Mouse (Mus musculus): Measurements from ENCODE around the gene Orc3. TPM values are rescaled to one million over a fixed set of nuclear protein-coding genes. Genes with fewer than 3 reads are reported as not detected.

Orc3 gene
- total and polyA plus RNA-seq, 3 experiments, result 48.0 to 74.2 TPM; not detected in 1

DNA sequence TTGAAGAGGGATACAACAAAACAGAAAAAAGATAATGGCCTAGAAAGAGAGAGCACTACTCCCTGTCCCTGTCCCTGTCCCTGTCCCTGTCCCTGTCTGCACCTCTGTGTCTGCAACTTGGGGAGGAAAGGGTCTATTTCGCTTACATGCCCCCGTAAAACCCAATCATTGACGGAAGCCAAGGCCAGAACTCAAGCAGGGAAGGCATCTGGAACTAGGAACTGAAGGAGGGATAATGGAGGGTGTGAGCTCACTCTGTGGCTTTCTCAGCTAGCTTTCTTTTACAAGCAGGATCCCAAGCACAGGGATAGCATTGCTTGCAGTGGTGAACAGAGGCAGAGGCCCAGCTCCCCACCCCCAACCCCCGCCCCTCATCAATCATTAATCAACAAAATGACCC, 85.4 kb downstream of the Orc3 start:
- Histone ChIP-seq H3K27ac (ENCODE audit: control insufficient read depth, low read depth, low read length) (no peak overlapping the region), H3K9me3 (replicated peaks; ENCODE audit: insufficient read depth, low read length) (no peaks in the 10 kb centered on the region), H3K4me3 (ENCODE audit: control insufficient read depth in 1 of 2, insufficient read depth in 1 of 2, low read depth in 2 of 2, low read length in 2 of 2) (no peak overlapping the region), H3K79me2 (ENCODE audit: control insufficient read depth, insufficient read depth, low read length, poor library complexity) (no peaks in the 10 kb centered on the region), H3K9ac (ENCODE audit: control insufficient read depth, low read depth, low read length, poor library complexity, severe bottlenecking) (no peak overlapping the region), H3K27me3 (ENCODE audit: control insufficient read depth in 1 of 2, insufficient read depth in 2 of 2, low read length in 2 of 2) (no peaks in the 10 kb centered on the region), H3K36me3 (ENCODE audit: control insufficient read depth in 1 of 2, insufficient read depth in 2 of 2, low read length in 2 of 2) (peaks cover 0 to 13% of the 10 kb centered on the region in 2 experiments; a peak in 2 of 4 replicates), H3K4me1 (ENCODE audit: control insufficient read depth in 1 of 2, insufficient read depth in 2 of 2, low read length in 2 of 2) (peaks cover 3 to 16% of the 10 kb centered on the region in 2 experiments; a peak in 3 of 4 replicates)
- no peak for DNase-seq (ENCODE audit: low read depth, low spot score)
- TF ChIP-seq JUND (IDR thresholded peaks at IDR 0.05; ENCODE audit: low read depth, low read length), result no peak
- TF ChIP-seq CTCF (IDR thresholded peaks at IDR 0.05 in 2 of 3, conservative IDR thresholded peaks at IDR 0.05 in 1 of 3; ENCODE audit: control insufficient read depth in 1 of 3, insufficient read depth in 1 of 3, low read depth in 2 of 3, low read length in 3 of 3, poor library complexity in 1 of 3, severe bottlenecking in 1 of 3), result no peak
- no peak for TF ChIP-seq KAT2A (conservative IDR thresholded peaks at IDR 0.05; ENCODE audit: low read depth, low read length)

DNA sequence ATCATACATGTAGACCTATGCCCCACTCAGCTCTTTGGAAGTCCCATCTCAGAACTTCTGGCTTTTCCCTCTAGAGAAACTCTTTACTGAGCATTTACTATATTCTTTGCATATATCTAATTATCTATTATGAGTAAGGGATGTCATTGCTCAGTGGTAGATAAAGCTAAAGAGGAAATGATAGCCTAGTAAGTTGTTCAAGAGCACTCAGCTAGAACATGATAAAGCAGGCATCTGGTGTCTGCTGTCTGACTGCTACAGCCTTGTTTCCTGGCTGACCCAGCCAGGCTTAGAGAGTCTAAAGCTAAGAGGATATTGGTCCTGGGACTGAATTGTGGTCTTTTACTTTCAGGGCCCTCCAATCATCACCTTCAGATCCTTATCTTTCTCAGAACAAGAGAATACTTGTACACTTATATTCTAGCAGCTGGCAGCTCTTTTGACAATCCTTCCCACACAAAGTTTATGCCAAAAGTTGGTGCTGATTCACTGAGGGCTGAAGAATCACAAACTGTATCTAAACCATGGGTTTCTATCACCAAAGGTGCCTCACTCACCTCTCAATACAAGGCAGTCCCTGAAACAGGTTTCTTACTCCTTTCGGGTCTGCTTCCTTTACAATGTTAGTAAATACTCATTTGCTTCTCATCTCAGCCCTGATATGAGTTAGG, 86.2 kb downstream of the Orc3 start:
- Histone ChIP-seq H3K4me1 (ENCODE audit: control insufficient read depth in 1 of 2, insufficient read depth in 2 of 2, low read length in 2 of 2) (peaks cover 3 to 16% of the 10 kb centered on the region in 2 experiments; a peak in 3 of 4 replicates), H3K27ac (ENCODE audit: control insufficient read depth, low read depth, low read length) (peak overlapping the region; percentile 18; the same call in 1 of the 2 replicates), H3K27me3 (ENCODE audit: control insufficient read depth in 1 of 2, insufficient read depth in 2 of 2, low read length in 2 of 2) (no peaks in the 10 kb centered on the region), H3K36me3 (ENCODE audit: control insufficient read depth in 1 of 2, insufficient read depth in 2 of 2, low read length in 2 of 2) (peaks cover 0 to 13% of the 10 kb centered on the region in 2 experiments; a peak in 2 of 4 replicates), H3K79me2 (ENCODE audit: control insufficient read depth, insufficient read depth, low read length, poor library complexity) (no peaks in the 10 kb centered on the region), H3K9me3 (replicated peaks; ENCODE audit: insufficient read depth, low read length) (no peaks in the 10 kb centered on the region), H3K9ac (ENCODE audit: control insufficient read depth, low read depth, low read length, poor library complexity, severe bottlenecking) (no peak overlapping the region), H3K4me3 (ENCODE audit: control insufficient read depth in 1 of 2, insufficient read depth in 1 of 2, low read depth in 2 of 2, low read length in 2 of 2) (no peak overlapping the region)
- TF ChIP-seq SIN3A (IDR thresholded peaks at IDR 0.05; ENCODE audit: low read length) (peak; percentile 60; the same call in 1 of the 2 replicates), TCF12 (IDR thresholded peaks at IDR 0.05; ENCODE audit: low read depth, low read length) (peak; percentile 85), MEF2A (IDR thresholded peaks at IDR 0.05; ENCODE audit: extremely low read depth, insufficient replicate concordance, low read depth, low read length, poor library complexity, severe bottlenecking) (no peak), GATA1 (IDR thresholded peaks at IDR 0.05; ENCODE audit: low read depth, low read length) (peak; percentile 94), MYB (IDR thresholded peaks at IDR 0.05; ENCODE audit: low read depth, low read length) (peak; percentile 27; the same call in 1 of the 2 replicates), CTCF (IDR thresholded peaks at IDR 0.05 in 2 of 3, conservative IDR thresholded peaks at IDR 0.05 in 1 of 3; ENCODE audit: control insufficient read depth in 1 of 3, insufficient read depth in 1 of 3, low read depth in 2 of 3, low read length in 3 of 3, poor library complexity in 1 of 3, severe bottlenecking in 1 of 3) (no peak), TBP (IDR thresholded peaks at IDR 0.05; ENCODE audit: low read depth, low read length) (no peak), MAX (IDR thresholded peaks at IDR 0.05; ENCODE audit: low read length) (0 out of 2 replicates have a peak, but pooled peaks have one; percentile 26), UBTF (IDR thresholded peaks at IDR 0.05; ENCODE audit: borderline replicate concordance, insufficient read depth, low read depth, low read length) (no peak), ZMIZ1 (IDR thresholded peaks at IDR 0.05; ENCODE audit: low read depth, low read length) (no peak), RCOR1 (IDR thresholded peaks at IDR 0.05; ENCODE audit: low read depth, low read length) (peak; percentile 72; the same call in 1 of the 2 replicates), EP300 (IDR thresholded peaks at IDR 0.05; ENCODE audit: low read depth in 1 of 2, low read length in 2 of 2) (peak; percentile 85 to 95), ETS1 (IDR thresholded peaks at IDR 0.05; ENCODE audit: low read depth, low read length) (peak; percentile 87), HCFC1 (IDR thresholded peaks at IDR 0.05; ENCODE audit: low read depth, low read length) (0 out of 2 replicates have a peak, but pooled peaks have one; percentile 40), MYC (IDR thresholded peaks at IDR 0.05; ENCODE audit: low read depth, low read length) (peak; percentile 35; the same call in 1 of the 2 replicates), JUND (IDR thresholded peaks at IDR 0.05; ENCODE audit: low read depth, low read length) (0 out of 2 replicates have a peak, but pooled peaks have one; percentile 25), ZNF384 (IDR thresholded peaks at IDR 0.05; ENCODE audit: low read depth, low read length) (no peak), ZKSCAN1 (IDR thresholded peaks at IDR 0.05; ENCODE audit: low read depth, low read length) (0 out of 2 replicates have a peak, but pooled peaks have one; percentile 18), MAFK (IDR thresholded peaks at IDR 0.05; ENCODE audit: borderline replicate concordance, low read depth, low read length) (0 out of 2 replicates have a peak, but pooled peaks have one; percentile 29), RAD21 (IDR thresholded peaks at IDR 0.05; ENCODE audit: low read depth, low read length) (no peak), CHD1 (IDR thresholded peaks at IDR 0.05; ENCODE audit: low read depth, low read length) (no peak), KAT2A (conservative IDR thresholded peaks at IDR 0.05; ENCODE audit: low read depth, low read length) (peak; percentile 43; the same call in 1 of the 2 replicates), USF1 (IDR thresholded peaks at IDR 0.05; ENCODE audit: low read depth, low read length) (no peak)
- peak; percentile 73 for DNase-seq (ENCODE audit: low read depth, low spot score)
